Mouse (Mus musculus) embryonic fibroblast, embryonic 13.5 days (primary cell): ENCODE data around the gene Gp9.

Source experiments
- CTCF ChIP-seq: IDR thresholded peaks from 2 replicates; pipeline ENCODE4 v1.5.1; 2011; ENCODE audit warnings: mild to moderate bottlenecking, control low read depth, low read length, moderate library complexity, borderline replicate concordance; ENCODE audit not compliant: insufficient read depth
- POLR2A ChIP-seq: IDR thresholded peaks from 2 replicates; pipeline ENCODE4 v1.6.1; 2011; ENCODE audit warnings: low read depth, mild to moderate bottlenecking, control low read depth, low read length, moderate library complexity

GRCm38 (mm10) chr6:87795385-87796150, 17.7 kb downstream of the Gp9 start:
- TF ChIP-seq POLR2A (no peak), CTCF (no peak)
